Mouse (Mus musculus) liver, embryonic 14.5 days (tissue): ENCODE measurements around the gene Qrich2. TPM values are rescaled to one million over a fixed set of nuclear protein-coding genes. Genes with fewer than 3 reads are reported as not detected.

Experiments used
- ATAC-seq: fragments of 200-750 bp; cut with Nextera tagmentation; 2 replicates; pipeline ENCODE4 v1.8.0; 2017; ENCODE audit warnings: moderate number of reproducible peaks, mild to moderate bottlenecking, moderate library complexity; ENCODE audit not compliant: insufficient read depth
- DNase-seq, 3 experiments: peaks; one replicate each; pipeline ENCODE4 v3.0.0-alpha.2; 2012 to 2013; ENCODE audit warnings: low read depth in 3 of 3, low spot score in 3 of 3
- H3K27ac ChIP-seq: fragments of 300-500 bp; sonication (generic); 2 replicates; pipeline ENCODE4 v1.5.1; 2014; ENCODE audit warnings: moderate library complexity, mild to moderate bottlenecking, control low read depth, inconsistent platforms
- H3K27me3 ChIP-seq: fragments of 300-500 bp; sonication (generic); 2 replicates; pipeline ENCODE4 v1.6.1; 2014; ENCODE audit warnings: mild to moderate bottlenecking, low read length, moderate library complexity; ENCODE audit not compliant: control insufficient read depth, insufficient read depth
- H3K36me3 ChIP-seq: fragments of 300-500 bp; sonication (generic); replicated peaks from 2 replicates; pipeline ENCODE4 v1.6.1; 2014; ENCODE audit warnings: low read depth; ENCODE audit not compliant: control insufficient read depth, insufficient read depth
- H3K4me1 ChIP-seq, 2 experiments: fragments of 200-500 bp in 1 of 2; fragments of 300-500 bp in 1 of 2; sonication (generic) in 1 of 2; replicated peaks; 2 replicates each; pipeline ENCODE4 v1.6.1; 2012 to 2014; ENCODE audit warnings: antibody characterized with exemption in 1 of 2, inconsistent platforms in 1 of 2, low read length in 1 of 2; ENCODE audit not compliant: control insufficient read depth in 2 of 2, insufficient read depth in 2 of 2
- H3K4me2 ChIP-seq: fragments of 300-500 bp; sonication (generic); 2 replicates; pipeline ENCODE4 v1.6.1; 2014; ENCODE audit warnings: low read depth, mild to moderate bottlenecking, control low read depth, moderate library complexity
- H3K4me3 ChIP-seq, 2 experiments: fragments of 200-500 bp in 1 of 2; fragments of 300-500 bp in 1 of 2; sonication (generic) in 1 of 2; 2 replicates each; pipeline ENCODE4 v1.5.1; 2012 to 2014; ENCODE audit warnings: low read depth in 2 of 2, low read length in 2 of 2, mild to moderate bottlenecking in 2 of 2, control low read depth in 1 of 2, inconsistent platforms in 1 of 2, moderate library complexity in 1 of 2; ENCODE audit not compliant: insufficient read depth in 1 of 2
- H3K9ac ChIP-seq: fragments of 300-500 bp; sonication (generic); replicated peaks from 2 replicates; pipeline ENCODE4 v1.6.1; 2014; ENCODE audit warnings: mild to moderate bottlenecking, control low read depth, moderate library complexity
- H3K9me3 ChIP-seq: fragments of 300-500 bp; sonication (generic); 2 replicates; pipeline ENCODE4 v1.6.1; 2016; ENCODE audit warnings: low read length, mixed read lengths; ENCODE audit not compliant: control insufficient read depth
- CTCF ChIP-seq: IDR thresholded peaks from 2 replicates; pipeline ENCODE4 v1.5.1; 2016; ENCODE audit warnings: antibody characterized with exemption, low read depth, control low read depth
- EP300 ChIP-seq: IDR thresholded peaks from 2 replicates; pipeline ENCODE4 v1.6.1; 2016; ENCODE audit warnings: antibody characterized with exemption, low read depth
- WGBS: fragments of 180-500 bp; shearing (Covaris S2); extraction: QIAGEN DNeasy Blood & Tissue Kit; methylation state at CpG from one replicate; pipeline ENCODE4 v1.1.7; 2014; ENCODE audit not compliant: insufficient replicate concordance; 5-methylcytosine and 5-hydroxymethylcytosine counted together
- polyA plus RNA-seq, 2 experiments: library from polyadenylated mRNA; depleted of rRNA in 1 of 2; stranded (reverse) in 1 of 2; unstranded in 1 of 2; fragments of >200 nt; fragmentation: Nextera tagmentation in 1 of 2; extraction: Ambion mirVana in 1 of 2; gene quantifications; 2 replicates each; pipeline versions ENCODE4 v1.2.1 to v1.2.3; 2012 to 2014

Gene Qrich2
- polyA plus RNA-seq, 2 experiments, result 0.01 to 0.08 TPM

- ATAC-seq (no peak; the same call in 1 of the 2 replicates), DNase-seq (no peak)
- 78% methylated on average over 8 of the region's 8 CpGs for WGBS
- H3K9me3 ChIP-seq, result no peaks in the 10 kb centered on the region
- no peak overlapping the region for H3K9ac ChIP-seq
- H3K4me3 ChIP-seq, result no peak overlapping the region
- no peak overlapping the region for H3K4me2 ChIP-seq
- peaks cover 20% of the 10 kb centered on the region for H3K36me3 ChIP-seq
- H3K27me3 ChIP-seq, result no peaks in the 10 kb centered on the region
- H3K4me1 ChIP-seq, result no peaks in the 10 kb centered on the region
- no peak for TF ChIP-seq EP300
- TF ChIP-seq CTCF, result no peak
- H3K27ac ChIP-seq, result no peak overlapping the region
These were observed 14.9 kb upstream of the Qrich2 start for GRCm38 (mm10) chr11:116480975-116481374.

DNA sequence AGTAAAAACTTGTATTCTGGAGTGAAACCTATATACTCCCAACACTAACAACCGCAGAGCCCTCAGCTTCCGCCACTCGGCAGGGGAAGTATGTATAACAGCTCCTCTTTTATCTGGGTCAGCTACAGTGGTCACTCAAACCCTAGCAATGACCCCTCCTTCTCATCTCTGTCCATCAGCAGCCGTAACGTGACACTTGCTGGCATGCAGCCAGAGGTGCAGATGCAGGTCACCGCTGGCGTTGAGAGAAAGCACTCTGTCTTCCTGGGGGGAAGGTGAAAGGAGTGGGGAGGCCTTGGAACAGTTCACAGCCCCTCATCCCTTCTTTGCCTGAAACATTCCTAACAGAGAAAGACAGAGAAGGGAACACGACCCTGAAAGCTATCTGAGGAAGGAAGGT lies 13.8 kb upstream of the Qrich2 start:
- Histone ChIP-seq H3K4me2 (no peak overlapping the region), H3K4me1 (no peaks in the 10 kb centered on the region), H3K27me3 (no peaks in the 10 kb centered on the region), H3K9ac (no peak overlapping the region), H3K27ac (no peak overlapping the region), H3K9me3 (no peaks in the 10 kb centered on the region), H3K36me3 (peaks cover 26% of the 10 kb centered on the region), H3K4me3 (no peak overlapping the region)
- DNase-seq (no peak), ATAC-seq (no peak)
- 72% methylated on average over 8 of the region's 8 CpGs for WGBS
- TF ChIP-seq EP300, result no peak
- no peak for TF ChIP-seq CTCF

- H3K9me3 ChIP-seq, result no peaks in the 10 kb centered on the region
- no peak for DNase-seq
- 77% methylated on average over 7 of the region's 7 CpGs for WGBS
- H3K4me2 ChIP-seq, result no peak overlapping the region
- no peak overlapping the region for H3K9ac ChIP-seq
- TF ChIP-seq CTCF, result no peak
- TF ChIP-seq EP300, result no peak
- H3K27me3 ChIP-seq, result no peaks in the 10 kb centered on the region
- H3K36me3 ChIP-seq, result peaks cover 28% of the 10 kb centered on the region
- H3K27ac ChIP-seq, result no peak overlapping the region
- no peak for ATAC-seq
- no peak overlapping the region for H3K4me3 ChIP-seq
- no peaks in the 10 kb centered on the region for H3K4me1 ChIP-seq
These were observed 12.9 kb upstream of the Qrich2 start for GRCm38 (mm10) chr11:116478978-116479377.

DNA sequence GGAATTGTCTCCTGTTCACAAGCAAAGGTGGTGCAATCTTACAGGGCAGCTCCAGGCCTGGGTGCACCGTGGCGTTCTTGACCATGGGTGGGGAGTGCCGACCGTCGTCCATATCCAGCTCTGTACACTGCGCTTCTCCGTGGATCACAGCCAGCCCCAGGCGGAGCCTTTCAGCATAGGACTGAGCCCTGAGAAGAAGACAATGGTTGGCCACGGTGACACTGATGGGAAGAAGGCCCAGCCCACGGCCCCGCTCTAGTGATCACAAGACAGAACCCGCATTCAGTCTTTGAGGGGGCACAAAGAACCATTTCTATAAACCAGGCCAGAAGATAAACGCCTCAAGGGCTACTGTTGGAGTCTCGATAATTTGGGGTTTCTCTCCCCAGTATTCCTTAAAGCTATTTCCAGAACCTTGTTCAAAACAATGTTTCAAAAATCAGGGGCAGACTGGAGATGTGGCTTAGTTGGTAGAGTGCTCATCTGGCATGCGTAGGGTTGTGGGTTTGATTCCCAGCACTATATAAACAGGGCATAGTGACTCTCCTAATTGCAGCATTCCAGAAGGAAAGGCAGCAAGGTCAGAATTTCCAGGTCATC lies 11.2 kb upstream of the Qrich2 start:
- TF ChIP-seq EP300, result no peak
- no peak for TF ChIP-seq CTCF
- ATAC-seq, result no peak
- no peak for DNase-seq
- no peaks in the 10 kb centered on the region for H3K27me3 ChIP-seq
- no peak overlapping the region for H3K4me3 ChIP-seq
- no peaks in the 10 kb centered on the region for H3K9me3 ChIP-seq
- no peak overlapping the region for H3K9ac ChIP-seq
- peaks cover 31% of the 10 kb centered on the region for H3K36me3 ChIP-seq
- no peaks in the 10 kb centered on the region for H3K4me1 ChIP-seq
- no peak overlapping the region for H3K27ac ChIP-seq
- no peak overlapping the region for H3K4me2 ChIP-seq
- WGBS, result 83% methylated on average over 15 of the region's 15 CpGs

- Histone ChIP-seq H3K4me3 (no peak overlapping the region), H3K36me3 (peaks cover 35% of the 10 kb centered on the region), H3K27ac (no peak overlapping the region), H3K27me3 (no peaks in the 10 kb centered on the region), H3K9me3 (no peaks in the 10 kb centered on the region), H3K4me2 (no peak overlapping the region), H3K9ac (no peak overlapping the region), H3K4me1 (no peaks in the 10 kb centered on the region)
- TF ChIP-seq EP300 (no peak), CTCF (no peak)
- 88% methylated on average over 6 of the region's 6 CpGs for WGBS
- DNase-seq (no peak), ATAC-seq (no peak)
These were observed 10.7 kb upstream of the Qrich2 start for GRCm38 (mm10) chr11:116476696-116477095.
